Mouse (Mus musculus) erythroblast, embryonic 14.5 days (primary cell): Measurements from ENCODE around the gene Chpf2. TPM values are rescaled to one million over a fixed set of nuclear protein-coding genes. Genes with fewer than 3 reads are reported as not detected.

Experiments used
- H3K27me3 ChIP-seq: 2 replicates; pipeline ENCODE4 v1.6.1; 2012; ENCODE audit warnings: inconsistent platforms; ENCODE audit not compliant: control insufficient read depth
- H3K36me3 ChIP-seq: 2 replicates; pipeline ENCODE4 v1.6.1; 2012; ENCODE audit warnings: mild to moderate bottlenecking, inconsistent platforms; ENCODE audit not compliant: control insufficient read depth
- H3K4me1 ChIP-seq: 2 replicates; pipeline ENCODE4 v1.6.1; 2012; ENCODE audit warnings: inconsistent platforms; ENCODE audit not compliant: control insufficient read depth
- H3K4me3 ChIP-seq: replicated peaks from 2 replicates; pipeline ENCODE3; 2012; ENCODE audit warnings: moderate library complexity, mild to moderate bottlenecking, inconsistent platforms
- H3K9me3 ChIP-seq: 2 replicates; pipeline ENCODE4 v1.6.1; 2012; ENCODE audit warnings: low read length, inconsistent platforms, mixed read lengths; ENCODE audit not compliant: control insufficient read depth
- GATA1 ChIP-seq: IDR thresholded peaks from 2 replicates; pipeline ENCODE4 v1.6.1; 2012; ENCODE audit warnings: low read length, inconsistent platforms, mixed read lengths
- TAL1 ChIP-seq: IDR thresholded peaks from 3 replicates; pipeline ENCODE4 v1.6.1; 2012; ENCODE audit warnings: low read length, inconsistent platforms, mixed read lengths
- polyA plus RNA-seq: library from polyadenylated mRNA; stranded (reverse); fragments of >175 nt; gene quantifications from 2 replicates; pipeline ENCODE4 v1.2.3, GENCODE M21; 2012

Chpf2 gene
- polyA plus RNA-seq, 1 experiment, result 0.89 TPM

GRCm38 (mm10) chr5:24601911-24602750 lies 15.6 kb downstream of the Chpf2 start:
- Histone ChIP-seq H3K4me1 (peaks cover 3% of the 10 kb centered on the region), H3K27me3 (peaks cover 98% of the 10 kb centered on the region), H3K4me3 (peak overlapping the region; percentile 12), H3K36me3 (no peaks in the 10 kb centered on the region), H3K9me3 (no peaks in the 10 kb centered on the region)
- TF ChIP-seq TAL1, result no peak
- TF ChIP-seq GATA1, result no peak

- Histone ChIP-seq H3K27me3 (peaks cover 97% of the 10 kb centered on the region), H3K4me3 (no peak overlapping the region), H3K4me1 (peaks cover 3% of the 10 kb centered on the region), H3K36me3 (no peaks in the 10 kb centered on the region), H3K9me3 (no peaks in the 10 kb centered on the region)
- no peak for TF ChIP-seq GATA1
- no peak for TF ChIP-seq TAL1
These were observed 16.3 kb downstream of the Chpf2 start for GRCm38 (mm10) chr5:24602751-24603343.

- no peaks in the 10 kb centered on the region for H3K9me3 ChIP-seq
- H3K27me3 ChIP-seq, result peaks cover 90% of the 10 kb centered on the region
- no peaks in the 10 kb centered on the region; the same call in none of the 2 replicates for H3K4me1 ChIP-seq
- no peak overlapping the region for H3K4me3 ChIP-seq
- TF ChIP-seq GATA1 (no peak), TAL1 (no peak)
- no peaks in the 10 kb centered on the region for H3K36me3 ChIP-seq
These were observed 17.0 kb downstream of the Chpf2 start for GRCm38 (mm10) chr5:24603431-24604010.

- Histone ChIP-seq H3K36me3 (no peaks in the 10 kb centered on the region), H3K4me1 (no peaks in the 10 kb centered on the region; the same call in 1 of the 2 replicates), H3K27me3 (peaks cover 83% of the 10 kb centered on the region), H3K4me3 (peak overlapping the region; percentile 51), H3K9me3 (no peaks in the 10 kb centered on the region)
- TF ChIP-seq GATA1 (no peak), TAL1 (no peak)
These were observed 17.6 kb downstream of the Chpf2 start for GRCm38 (mm10) chr5:24604080-24604655.

- Histone ChIP-seq H3K4me1 (no peaks in the 10 kb centered on the region; the same call in 1 of the 2 replicates), H3K36me3 (no peaks in the 10 kb centered on the region), H3K27me3 (peaks cover 81% of the 10 kb centered on the region), H3K4me3 (peak overlapping the region; percentile 51), H3K9me3 (no peaks in the 10 kb centered on the region)
- TF ChIP-seq TAL1, result no peak
- no peak for TF ChIP-seq GATA1
These were observed 18.1 kb downstream of the Chpf2 start for GRCm38 (mm10) chr5:24604656-24605100.

- H3K4me3 ChIP-seq, result no peak overlapping the region
- H3K9me3 ChIP-seq, result no peaks in the 10 kb centered on the region
- TF ChIP-seq TAL1 (no peak), GATA1 (no peak)
- H3K4me1 ChIP-seq, result no peaks in the 10 kb centered on the region; the same call in 1 of the 2 replicates
- H3K27me3 ChIP-seq, result peaks cover 76% of the 10 kb centered on the region
- no peaks in the 10 kb centered on the region for H3K36me3 ChIP-seq
These were observed 18.9 kb downstream of the Chpf2 start for GRCm38 (mm10) chr5:24605321-24605979.

GRCm38 (mm10) chr5:24605980-24606665 lies 19.6 kb downstream of the Chpf2 start:
- no peak overlapping the region for H3K4me3 ChIP-seq
- peaks cover 70% of the 10 kb centered on the region for H3K27me3 ChIP-seq
- TF ChIP-seq TAL1, result no peak
- TF ChIP-seq GATA1, result no peak
- H3K36me3 ChIP-seq, result no peaks in the 10 kb centered on the region
- H3K4me1 ChIP-seq, result no peaks in the 10 kb centered on the region; the same call in 1 of the 2 replicates
- no peaks in the 10 kb centered on the region for H3K9me3 ChIP-seq

GRCm38 (mm10) chr5:24609388-24609787 lies 22.8 kb downstream of the Chpf2 start:
- TF ChIP-seq TAL1 (no peak), GATA1 (no peak)
- Histone ChIP-seq H3K36me3 (no peaks in the 10 kb centered on the region), H3K9me3 (no peaks in the 10 kb centered on the region), H3K27me3 (peaks cover 37% of the 10 kb centered on the region), H3K4me1 (no peaks in the 10 kb centered on the region), H3K4me3 (no peak overlapping the region)
